Mouse (Mus musculus) c-Kit-negative CD71-positive TER-119-positive erythroid progenitor cells, embryonic 14.5 days (primary cell): Measurements from ENCODE around the gene Chil5.
"Not testable (repeated sequence)": the region's sequence is repeated elsewhere in the genome, so short reads cannot be mapped to it uniquely, and the experiment has no call there.

Experiments used
- DNase-seq: peaks from one replicate; pipeline ENCODE4 v3.0.0-alpha.2; 2013; ENCODE audit warnings: low read depth, low spot score

Chil5 gene

GRCm38 (mm10) chr3:106032781-106033180 is at the start of gene Chil5:
Chil5 (minus strand) TSS chr3:106032814.
- no peak for DNase-seq

- no peak for DNase-seq
Measured at GRCm38 (mm10) chr3:106074824-106075223, 42.2 kb upstream of the Chil5 start.

- DNase-seq = no peak
Measured at GRCm38 (mm10) chr3:106070994-106071393, 38.4 kb upstream of the Chil5 start.

GRCm38 (mm10) chr3:106067707-106068106 is 35.1 kb upstream of the Chil5 start:
- not testable (repeated sequence) for DNase-seq

DNA sequence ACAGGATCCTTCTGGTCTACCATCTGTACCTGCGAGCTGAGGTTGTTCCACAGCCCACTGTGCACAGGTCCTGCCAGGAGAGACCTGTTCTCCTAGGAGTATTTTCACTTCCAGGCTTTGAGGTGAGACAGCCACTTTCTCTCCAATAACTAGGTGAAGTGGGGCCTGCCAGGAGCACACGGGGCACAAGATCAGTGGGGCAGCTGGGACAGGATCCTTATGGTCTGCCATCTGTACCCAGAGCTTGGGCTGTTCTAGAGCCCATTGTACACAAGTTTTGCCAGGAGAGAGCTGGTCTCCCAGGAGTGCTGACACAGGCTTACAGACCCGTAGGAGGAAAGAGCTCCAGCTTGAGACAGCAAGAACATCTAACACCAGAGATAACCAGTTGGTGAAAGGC is 25.4 kb upstream of the Chil5 start:
- no peak for DNase-seq

GRCm38 (mm10) chr3:106051896-106052295 is 19.3 kb upstream of the Chil5 start:
- no peak for DNase-seq

- DNase-seq = no peak
Measured at GRCm38 (mm10) chr3:106040306-106040705, 7.7 kb upstream of the Chil5 start.

DNA sequence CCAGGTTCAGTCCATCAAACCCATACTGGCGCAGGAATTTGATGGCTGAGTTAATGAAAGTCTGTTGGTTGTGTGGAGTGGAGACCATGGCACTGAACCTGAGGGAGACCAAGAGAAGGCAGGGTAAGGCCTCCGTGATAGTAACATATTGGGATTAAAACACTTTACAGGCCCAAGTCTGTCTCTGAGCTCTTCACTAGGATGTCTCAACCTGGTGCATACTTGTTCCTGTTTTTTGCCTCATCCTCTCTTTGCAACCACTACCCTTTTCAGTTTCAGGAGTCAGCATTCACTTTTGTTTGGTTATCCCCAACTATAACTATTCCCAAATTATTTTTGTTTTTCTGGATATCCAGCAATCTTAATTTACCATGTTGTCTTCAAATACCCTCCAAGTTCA is 8.5 kb downstream of the Chil5 start:
- no peak for DNase-seq

DNA sequence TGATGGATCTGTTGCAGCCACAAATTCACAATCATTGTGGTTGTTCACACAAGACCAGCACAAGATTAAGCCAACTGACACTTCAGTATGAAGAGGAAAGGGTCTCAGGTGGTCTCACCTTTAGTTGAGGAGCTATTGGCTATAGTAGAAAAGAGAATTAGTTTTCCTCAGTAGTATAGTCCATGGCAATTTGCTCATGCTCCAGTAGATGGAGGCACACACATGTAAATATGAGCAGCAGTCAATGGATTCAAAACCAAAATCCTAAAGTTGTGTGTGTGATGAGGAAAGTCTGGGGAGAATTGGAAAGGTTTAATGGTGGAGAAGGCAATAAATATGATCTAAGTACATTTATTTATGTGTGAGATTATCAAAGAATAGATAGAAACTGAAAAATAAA is 10.8 kb downstream of the Chil5 start:
- no peak for DNase-seq

DNA sequence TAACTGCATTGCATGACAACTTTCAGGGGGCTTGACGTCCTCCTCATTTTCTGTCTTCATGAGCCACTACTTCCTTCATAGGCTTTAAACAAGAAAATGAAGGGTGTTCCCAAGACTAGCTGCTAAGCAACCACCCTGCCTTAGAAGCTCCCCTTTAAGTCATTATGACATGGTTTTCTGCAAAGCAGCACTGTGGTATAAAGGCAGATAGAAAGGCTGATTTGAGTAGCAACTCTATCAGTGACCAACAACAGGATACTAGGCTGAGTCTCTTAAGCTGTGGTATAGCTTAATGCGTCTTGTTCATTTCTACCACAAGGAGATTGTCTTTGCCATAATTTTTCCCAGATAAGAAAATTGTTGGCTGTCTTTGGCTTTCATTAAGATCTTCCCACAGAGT is 18.1 kb downstream of the Chil5 start, which contains the start of gene Pifo:
Gene Pifo (minus strand): TSS at position 101 of the 400 bp plus-strand sequence.
- DNase-seq = no peak

DNA sequence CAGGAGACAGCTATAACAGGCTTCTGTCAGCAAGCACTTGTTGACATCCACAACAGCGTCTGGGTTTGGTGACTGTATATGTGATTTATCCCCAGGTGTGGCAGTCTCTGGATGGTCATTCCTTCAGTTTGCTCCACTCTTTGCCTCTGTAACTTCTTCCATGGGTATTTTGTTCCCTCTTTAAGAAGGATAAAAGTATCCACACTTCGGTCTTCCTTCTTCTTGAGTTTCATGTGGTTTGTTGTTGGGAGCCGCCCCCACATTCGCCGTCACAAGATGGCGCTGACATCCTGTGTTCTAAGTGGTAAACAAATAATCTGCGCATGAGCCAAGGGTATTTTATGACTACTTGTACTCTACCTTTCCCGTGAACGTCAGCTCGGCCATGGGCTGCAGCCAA is 29.3 kb downstream of the Chil5 start:
- not testable (repeated sequence) for DNase-seq

DNA sequence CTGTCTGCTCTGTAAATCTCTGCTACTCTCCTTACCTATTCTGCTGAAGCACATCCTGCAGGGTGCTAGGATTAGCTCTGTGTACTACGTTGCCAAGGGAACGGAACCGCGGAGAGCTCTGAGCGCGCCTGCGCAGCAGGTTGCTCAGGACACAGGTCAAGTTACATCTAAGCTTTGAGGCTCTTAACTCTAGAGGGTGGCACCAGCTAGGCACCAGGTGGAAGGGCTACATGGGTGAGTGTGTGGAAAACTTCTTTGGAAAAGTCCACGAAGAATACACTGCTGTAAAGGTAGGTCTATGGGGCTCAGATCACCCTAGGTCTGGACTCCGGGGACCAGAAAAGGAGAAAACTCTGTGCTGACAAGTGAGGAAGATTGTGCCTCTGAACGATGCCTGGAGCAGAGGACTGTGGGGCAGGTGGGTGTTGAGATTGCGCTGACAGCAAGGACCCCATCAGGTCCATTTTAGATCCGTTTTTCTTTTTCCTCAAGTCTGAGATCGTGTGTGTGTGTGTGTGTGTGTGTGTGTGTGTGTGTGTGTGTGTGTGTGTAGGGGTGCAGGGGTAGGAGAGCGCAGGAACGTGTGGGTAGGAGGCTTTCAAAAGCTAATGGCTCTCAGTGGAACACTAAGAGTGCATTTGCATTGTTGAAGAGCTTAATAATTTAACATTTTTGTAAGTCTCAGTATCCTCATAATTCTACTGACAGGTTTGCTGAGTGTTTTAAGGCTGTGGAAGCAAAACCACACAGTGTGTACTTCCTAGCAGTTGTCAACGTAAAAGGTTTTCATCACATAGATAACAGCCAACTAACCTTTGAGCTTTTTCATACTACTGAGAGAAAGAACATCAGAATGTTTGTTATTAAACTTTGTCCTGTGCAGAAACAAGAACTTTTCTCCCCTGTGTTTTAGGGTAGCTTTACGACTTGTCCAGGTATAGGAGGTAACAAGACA is 30.9 kb downstream of the Chil5 start:
- DNase-seq = no peak

GRCm38 (mm10) chr3:106000707-106001375 is 31.8 kb downstream of the Chil5 start:
- no peak for DNase-seq

- no peak for DNase-seq
Measured at GRCm38 (mm10) chr3:105994730-105995129, 37.9 kb downstream of the Chil5 start.

DNA sequence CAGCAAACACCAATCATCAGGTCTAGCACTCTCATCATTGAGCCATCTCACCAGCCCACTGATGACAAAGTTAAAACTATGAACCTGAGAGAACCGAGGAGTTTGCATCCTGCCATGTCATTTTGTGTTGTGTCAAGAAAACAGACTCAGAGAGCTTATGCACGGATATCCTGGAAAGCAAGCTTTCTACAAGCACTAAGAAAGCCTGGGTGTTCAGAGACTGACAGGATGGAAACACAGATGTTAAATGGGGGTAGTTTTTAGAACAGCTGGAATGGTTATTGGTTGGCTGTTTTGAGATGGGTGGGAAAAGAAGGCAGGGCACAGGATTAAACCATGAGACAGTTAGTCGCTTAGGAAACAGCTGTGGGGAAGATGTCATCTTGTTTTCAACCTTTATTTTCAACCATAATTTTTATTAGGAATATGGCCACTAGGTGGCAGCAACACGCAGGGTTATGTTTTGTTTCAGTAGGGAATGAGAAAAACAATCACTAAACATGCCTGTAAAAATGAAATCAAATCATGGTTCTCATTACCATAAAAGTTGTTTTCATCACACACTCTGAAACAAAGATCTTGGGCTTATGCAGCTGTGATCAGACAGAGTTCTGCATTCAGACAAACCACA is 40.8 kb downstream of the Chil5 start:
- peak; percentile 28 for DNase-seq

DNA sequence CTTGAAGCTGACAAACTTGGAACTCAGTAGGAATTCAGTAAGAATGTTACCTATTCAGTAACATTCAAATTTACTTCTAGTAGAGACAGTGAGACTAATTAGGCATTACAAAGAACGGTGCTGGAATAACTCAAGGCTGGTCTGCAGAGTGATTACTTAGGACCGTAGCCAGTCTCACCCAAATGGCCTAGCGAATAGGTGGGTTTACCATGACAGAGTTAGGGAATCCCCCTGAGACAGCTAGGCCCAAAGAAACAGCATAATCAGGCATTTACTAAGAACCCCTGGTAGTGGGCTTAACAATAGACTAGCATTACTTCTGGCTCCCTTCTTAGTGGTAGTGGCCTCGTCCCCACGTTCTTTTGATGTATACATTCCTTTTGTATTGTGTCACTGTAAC is 43.0 kb downstream of the Chil5 start:
- not testable (repeated sequence) for DNase-seq

DNA sequence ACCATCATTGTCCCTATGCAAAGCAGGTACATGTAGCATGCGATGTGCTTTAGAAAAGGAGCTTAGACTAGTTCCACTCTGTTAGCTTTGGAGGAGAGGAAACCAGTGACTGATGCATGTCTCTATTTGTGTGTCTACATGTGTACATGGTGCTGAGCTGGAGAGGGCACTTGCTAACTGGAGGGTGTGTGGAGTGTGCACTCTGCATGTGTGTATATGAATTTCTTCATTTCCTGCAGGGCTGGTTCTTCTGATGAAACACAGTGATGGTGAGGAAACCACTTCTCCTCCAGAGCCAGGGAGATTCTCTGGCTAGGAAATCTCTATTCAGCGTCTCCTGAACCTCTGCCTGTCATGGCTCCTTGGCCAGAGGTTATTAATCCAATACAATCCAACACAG is 58.4 kb downstream of the Chil5 start:
- no peak for DNase-seq

GRCm38 (mm10) chr3:105973411-105973810 is 59.2 kb downstream of the Chil5 start, which contains the start of gene Ovgp1:
Ovgp1 (plus strand) TSS chr3:105973711.
- no peak for DNase-seq

- no peak for DNase-seq
Measured at GRCm38 (mm10) chr3:105971831-105972446, 60.7 kb downstream of the Chil5 start.
